21 mouse cellular contexts compared by ENCODE assay signal in genomic region chr7:92558744-92559143, GRCm38 (mm10). TPM values are rescaled to one million over a fixed set of nuclear protein-coding genes. Genes with fewer than 3 reads are reported as not detected.
DNase-seq lines count a peak whose midpoint lies in the region; ATAC-seq and TF ChIP-seq lines count a peak whose summit lies in the region.
"Had no signal": no experiment of that assay in that cellular context is flagged by ENCODE, and none has a peak within 500 bp of the region (broad histone marks: within the 10 kb centered on the region; RNA-seq: fewer than 3 reads in every experiment).

No protein-coding gene starts in this region.

- no peaks in the 10 kb centered on the region for H3K9me3 ChIP-seq in liver, embryonic 13.5 days (replicated peaks)
- H3K9me3 ChIP-seq in liver, postnatal 0 days (ENCODE audit: low read length) = no peaks in the 10 kb centered on the region
- H3K9me3 ChIP-seq in heart, embryonic 12.5 days (replicated peaks) = no peaks in the 10 kb centered on the region
- H3K9me3 ChIP-seq: embryonic facial prominence, embryonic 13.5 days; forebrain, embryonic 10.5 days; forebrain, embryonic 15.5 days; hindbrain, embryonic 10.5 days had no signal

- peak; percentile 79 for TF ChIP-seq EP300 in liver, postnatal 0 days (IDR thresholded peaks at IDR 0.05; ENCODE audit: low read depth)

- peak; percentile 26 for DNase-seq in MEL-GATA-1-ER (ENCODE audit: extremely low read depth, low read depth)
- DNase-seq in liver, embryonic 13.5 days = peak; percentile 26
- no peak for DNase-seq in liver, postnatal 0 days
- no peak for DNase-seq in thymus, postnatal 36 days
- DNase-seq in right cerebral cortex, adult 18-20 months = no peak
- no peak for DNase-seq in lung, postnatal 10 days
- DNase-seq: adrenal gland, adult 8-10 months; adrenal gland, postnatal 36 days; cerebellum, adult 11-12 months; cerebellum, adult 9-10 months; cerebellum, postnatal 25 days; gastrocnemius, postnatal 10 days; heart, adult 2 months had no signal

- TF ChIP-seq CTCF in liver, postnatal 0 days (IDR thresholded peaks at IDR 0.05; ENCODE audit: low read depth) = no peak

- no peak overlapping the region for H3K4me3 ChIP-seq in liver, embryonic 13.5 days (replicated peaks)
- no peak overlapping the region for H3K4me3 ChIP-seq in liver, postnatal 0 days (ENCODE audit: low read depth, low read length)
- no peak overlapping the region for H3K4me3 ChIP-seq in heart, embryonic 12.5 days
- H3K4me3 ChIP-seq: embryonic facial prominence, embryonic 13.5 days; forebrain, embryonic 10.5 days; forebrain, embryonic 15.5 days; heart, adult 2 months; hindbrain, embryonic 10.5 days had no signal

- H3K27me3 ChIP-seq in liver, embryonic 13.5 days = no peaks in the 10 kb centered on the region
- no peaks in the 10 kb centered on the region for H3K27me3 ChIP-seq in liver, postnatal 0 days (ENCODE audit: insufficient read depth, low read length)
- no peaks in the 10 kb centered on the region for H3K27me3 ChIP-seq in heart, embryonic 12.5 days (replicated peaks)
- H3K27me3 ChIP-seq: embryonic facial prominence, embryonic 13.5 days; forebrain, embryonic 15.5 days had no signal

- H3K9ac ChIP-seq in liver, embryonic 13.5 days = no peak overlapping the region
- no peak overlapping the region for H3K9ac ChIP-seq in liver, postnatal 0 days (replicated peaks)
- H3K9ac ChIP-seq in heart, embryonic 12.5 days = no peak overlapping the region
- H3K9ac ChIP-seq: embryonic facial prominence, embryonic 13.5 days; forebrain, embryonic 15.5 days; hindbrain, embryonic 14.5 days had no signal

- 33% methylated on average over 2 of the region's 2 CpGs for WGBS in liver, embryonic 13.5 days (ENCODE audit: insufficient replicate concordance)
- WGBS in liver, postnatal 0 days (ENCODE audit: insufficient replicate concordance) = 61% methylated on average over 2 of the region's 2 CpGs
- 77% methylated on average over 2 of the region's 2 CpGs for WGBS in heart, embryonic 12.5 days

- no peaks in the 10 kb centered on the region for H3K36me3 ChIP-seq in liver, embryonic 13.5 days
- H3K36me3 ChIP-seq in liver, postnatal 0 days (replicated peaks; ENCODE audit: insufficient read depth, low read length) = no peaks in the 10 kb centered on the region
- no peaks in the 10 kb centered on the region for H3K36me3 ChIP-seq in heart, embryonic 12.5 days
- H3K36me3 ChIP-seq: forebrain, embryonic 10.5 days; forebrain, embryonic 15.5 days; hindbrain, embryonic 10.5 days had no signal

- H3K27ac ChIP-seq in liver, embryonic 13.5 days = peak overlapping the region; percentile 80
- H3K27ac ChIP-seq in liver, postnatal 0 days (ENCODE audit: low read depth) = peak overlapping the region; percentile 44
- H3K27ac ChIP-seq in heart, embryonic 12.5 days (ENCODE audit: poor library complexity, severe bottlenecking) = no peak overlapping the region
- H3K27ac ChIP-seq: embryonic facial prominence, embryonic 13.5 days; forebrain, embryonic 10.5 days; forebrain, embryonic 15.5 days; heart, adult 2 months; hindbrain, embryonic 10.5 days; hindbrain, embryonic 14.5 days had no signal

- peak; percentile 66 for ATAC-seq in common myeloid progenitor, adult 5-6 weeks (replicated peaks; ENCODE audit: low read depth, poor library complexity, severe bottlenecking)
- peak; percentile 79 for ATAC-seq in liver, embryonic 13.5 days (ENCODE audit: low read depth)
- ATAC-seq in liver, postnatal 0 days = 0 out of 2 replicates have a peak, but pooled peaks have one; percentile 24
- no peak for ATAC-seq in heart, embryonic 12.5 days (ENCODE audit: insufficient number of reproducible peaks, low FRiP score)
- ATAC-seq: forebrain, embryonic 15.5 days had no signal

- H3K4me2 ChIP-seq in liver, embryonic 13.5 days = peak overlapping the region; percentile 17; the same call in 1 of the 2 replicates
- H3K4me2 ChIP-seq in liver, postnatal 0 days (ENCODE audit: low read depth, low read length) = peak overlapping the region; percentile 14; the same call in 1 of the 2 replicates
- no peak overlapping the region for H3K4me2 ChIP-seq in heart, embryonic 12.5 days
- H3K4me2 ChIP-seq: embryonic facial prominence, embryonic 13.5 days; forebrain, embryonic 15.5 days; heart, embryonic 11.5 days; hindbrain, embryonic 14.5 days had no signal

- H3K4me1 ChIP-seq in liver, embryonic 13.5 days (replicated peaks) = peaks cover 33% of the 10 kb centered on the region
- H3K4me1 ChIP-seq in liver, postnatal 0 days (ENCODE audit: insufficient read depth) = peaks cover 12% of the 10 kb centered on the region
- peaks cover 6% of the 10 kb centered on the region; the same call in 1 of the 2 replicates for H3K4me1 ChIP-seq in heart, embryonic 12.5 days (replicated peaks)

RNA-seq across cellular contexts. Expression of gene Ccdc90b, which starts 2.2 kb away (rescaled TPM):
- 30.3 and 34.0 TPM in 2 replicates for total RNA-seq in common myeloid progenitor, adult 5-6 weeks (2017)
- 17.7 and 22.4 TPM in 2 replicates for polyA plus RNA-seq in liver, embryonic 13.5 days (2015; fragmentation: Nextera tagmentation; extraction: Ambion mirVana)
- 13.3 and 15.4 TPM in 2 replicates for polyA plus RNA-seq in liver, postnatal 0 days (2015; fragmentation: Nextera tagmentation; extraction: Ambion mirVana)
- polyA plus RNA-seq in heart, embryonic 12.5 days (2016; fragmentation: Nextera tagmentation; extraction: Ambion mirVana) = 54.8 and 56.4 TPM in 2 replicates

Comparison
In these comparisons a context has a peak if more than half of its experiments do, and no peak if none do; other contexts are left out.
1. DNase-seq: peak in MEL-GATA-1-ER (single experiment) and liver, embryonic 13.5 days (single experiment); none in liver, postnatal 0 days (single experiment), thymus, postnatal 36 days (0 of 2), right cerebral cortex, adult 18-20 months (single experiment) and lung, postnatal 10 days (single experiment).